Mouse (Mus musculus) heart, embryonic 13.5 days (tissue): ENCODE data around the gene Adgrg5. TPM values are rescaled to one million over a fixed set of nuclear protein-coding genes. Genes with fewer than 3 reads are reported as not detected.

Source experiments
- ATAC-seq: fragments of 200-750 bp; cut with Nextera tagmentation; 2 replicates; pipeline ENCODE4 v1.8.0; 2017; ENCODE audit warnings: moderate TSS enrichment; ENCODE audit not compliant: insufficient number of reproducible peaks, low FRiP score, low TSS enrichment; ENCODE audit errors: extremely low read depth
- H3K27ac ChIP-seq: fragments of 300-500 bp; sonication (generic); replicated peaks from 2 replicates; pipeline ENCODE4 v1.5.1; 2015; ENCODE audit warnings: moderate library complexity, mild to moderate bottlenecking, inconsistent platforms
- H3K27me3 ChIP-seq: fragments of 300-500 bp; sonication (generic); replicated peaks from 2 replicates; pipeline ENCODE4 v1.6.1; 2015; ENCODE audit warnings: mild to moderate bottlenecking, inconsistent platforms
- H3K36me3 ChIP-seq: fragments of 300-500 bp; sonication (generic); 2 replicates; pipeline ENCODE4 v1.6.1; 2015; ENCODE audit warnings: mild to moderate bottlenecking, inconsistent platforms
- H3K4me1 ChIP-seq: fragments of 300-500 bp; sonication (generic); 2 replicates; pipeline ENCODE4 v1.6.1; 2015; ENCODE audit warnings: inconsistent platforms
- H3K4me2 ChIP-seq: fragments of 300-500 bp; sonication (generic); 2 replicates; pipeline ENCODE4 v1.6.1; 2015; ENCODE audit warnings: inconsistent platforms, mild to moderate bottlenecking, moderate library complexity
- H3K4me3 ChIP-seq: fragments of 300-500 bp; sonication (generic); 2 replicates; pipeline ENCODE4 v1.5.1; 2015; ENCODE audit warnings: moderate library complexity, mild to moderate bottlenecking, inconsistent platforms
- H3K9ac ChIP-seq: fragments of 300-500 bp; sonication (generic); 2 replicates; pipeline ENCODE4 v1.6.1; 2015; ENCODE audit warnings: inconsistent platforms, mild to moderate bottlenecking, moderate library complexity
- H3K9me3 ChIP-seq: fragments of 300-500 bp; sonication (generic); 2 replicates; pipeline ENCODE4 v1.6.1; 2016; ENCODE audit warnings: inconsistent platforms
- WGBS: fragments of 180-500 bp; shearing (Covaris S2); methylation state at CpG from one replicate; pipeline ENCODE4 v1.1.7; 2015; ENCODE audit warnings: mixed read lengths; 5-methylcytosine and 5-hydroxymethylcytosine counted together
- polyA plus RNA-seq: library from polyadenylated mRNA; unstranded; fragments of >200 nt; fragmentation: Nextera tagmentation; extraction: Ambion mirVana; gene quantifications from 2 replicates; pipeline ENCODE4 v1.2.1, GENCODE M21; 2015

Adgrg5 gene
- polyA plus RNA-seq, 1 experiment from 2014 or later: 0.32 TPM

DNA sequence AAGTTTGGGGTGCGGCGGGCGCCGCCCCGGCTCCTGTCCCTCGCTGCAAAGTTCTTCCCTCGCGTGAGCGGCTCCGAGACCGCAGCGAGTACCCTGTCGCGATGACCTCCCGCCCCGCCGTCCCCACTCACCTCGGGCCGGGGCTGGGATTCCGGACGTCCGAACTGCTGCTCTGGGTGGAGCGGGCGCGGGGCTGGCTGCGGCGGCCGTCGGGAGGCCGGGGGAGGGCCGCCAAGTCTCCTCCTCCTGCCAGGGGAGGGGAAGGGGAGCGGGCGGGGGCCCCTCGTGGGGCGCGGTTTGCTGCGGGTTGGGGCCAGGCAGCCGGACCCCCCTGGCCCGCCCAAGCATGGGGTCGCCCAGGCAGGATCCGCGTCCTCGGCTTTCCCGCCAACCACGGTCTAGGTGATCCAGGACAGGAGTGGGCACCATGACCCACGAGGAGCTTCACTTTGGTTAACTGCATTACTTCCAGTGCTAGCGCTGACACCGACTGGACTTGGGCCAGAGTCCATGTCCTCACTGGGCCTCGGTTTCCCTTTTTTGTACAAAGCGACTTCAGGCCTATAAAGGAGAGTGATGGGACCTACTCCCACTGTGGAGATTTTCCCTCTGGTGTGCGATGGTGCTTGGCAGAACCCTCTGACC lies 5.5 kb upstream of the Adgrg5 start, which contains the start of gene Ccdc102a:
Gene Ccdc102a, minus strand, starts transcription at position 248 of the 645 bp plus-strand sequence.
- Histone ChIP-seq H3K27me3 (peaks cover 6% of the 10 kb centered on the region), H3K4me1 (peaks cover 61% of the 10 kb centered on the region), H3K4me2 (peak within 1 kb of the TSS; percentile 81), H3K36me3 (peaks cover 5% of the 10 kb centered on the region), H3K9me3 (no peaks in the 10 kb centered on the region), H3K4me3 (peak within 1 kb of the TSS; percentile 87), H3K9ac (peak within 1 kb of the TSS; percentile 85), H3K27ac (peak within 1 kb of the TSS; percentile 81)
- ATAC-seq: peak; percentile 21; the same call in 1 of the 2 replicates
- 2% methylated on average over 47 of the region's 51 CpGs for WGBS

DNA sequence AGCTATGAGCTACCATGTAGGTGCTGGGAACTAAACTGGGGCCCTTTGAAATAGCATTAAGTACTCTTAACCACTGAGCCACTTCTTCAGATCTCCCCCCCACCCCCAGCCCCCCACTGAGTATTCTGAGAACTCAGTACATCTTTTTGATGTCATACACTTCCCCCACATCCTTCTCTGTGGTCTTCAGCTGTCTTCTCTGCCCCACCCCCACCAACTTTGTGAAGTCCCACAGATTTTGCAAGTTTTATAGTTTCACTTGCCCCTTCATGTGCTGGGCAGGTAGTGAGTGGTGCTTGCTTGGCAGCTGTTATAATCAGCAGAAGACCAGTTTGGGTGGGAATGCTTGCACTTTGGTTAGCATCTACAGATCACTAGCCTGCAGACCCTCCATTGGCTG lies 4.2 kb upstream of the Adgrg5 start:
- peaks cover 54% of the 10 kb centered on the region for H3K4me1 ChIP-seq
- H3K4me3 ChIP-seq: no peak overlapping the region
- no peaks in the 10 kb centered on the region for H3K36me3 ChIP-seq
- H3K27ac ChIP-seq: no peak overlapping the region
- H3K4me2 ChIP-seq: no peak overlapping the region
- no peaks in the 10 kb centered on the region for H3K27me3 ChIP-seq
- no peak overlapping the region for H3K9ac ChIP-seq
- ATAC-seq: no peak
- no peaks in the 10 kb centered on the region for H3K9me3 ChIP-seq

GRCm38 (mm10) chr8:94922176-94922575 lies 1.3 kb upstream of the Adgrg5 start:
- H3K4me1 ChIP-seq: peaks cover 27% of the 10 kb centered on the region
- H3K4me2 ChIP-seq: no peak overlapping the region
- no peak overlapping the region for H3K4me3 ChIP-seq
- H3K27ac ChIP-seq: peak overlapping the region; percentile 40; the same call in 1 of the 2 replicates
- no peaks in the 10 kb centered on the region for H3K27me3 ChIP-seq
- no peak for ATAC-seq
- H3K9me3 ChIP-seq: no peaks in the 10 kb centered on the region
- H3K36me3 ChIP-seq: no peaks in the 10 kb centered on the region
- 0 out of 2 replicates have a peak overlapping the region, but pooled peaks have one; percentile 33 for H3K9ac ChIP-seq
- WGBS: 54% methylated on average over 6 of the region's 6 CpGs

- no peaks in the 10 kb centered on the region for H3K36me3 ChIP-seq
- ATAC-seq: 0 out of 2 replicates have a peak, but pooled peaks have one; percentile 35
- H3K9ac ChIP-seq: peak overlapping the region; percentile 33; the same call in 1 of the 2 replicates
- peak overlapping the region; percentile 40; the same call in 1 of the 2 replicates for H3K27ac ChIP-seq
- WGBS: 16% methylated on average over 8 of the region's 8 CpGs
- no peak overlapping the region for H3K4me3 ChIP-seq
- H3K27me3 ChIP-seq: no peaks in the 10 kb centered on the region
- 0 out of 2 replicates have a peak overlapping the region, but pooled peaks have one; percentile 18 for H3K4me2 ChIP-seq
- H3K9me3 ChIP-seq: no peaks in the 10 kb centered on the region
- H3K4me1 ChIP-seq: peaks cover 27% of the 10 kb centered on the region
Observed at GRCm38 (mm10) chr8:94922602-94923001, 892 bp upstream of the Adgrg5 start.

DNA sequence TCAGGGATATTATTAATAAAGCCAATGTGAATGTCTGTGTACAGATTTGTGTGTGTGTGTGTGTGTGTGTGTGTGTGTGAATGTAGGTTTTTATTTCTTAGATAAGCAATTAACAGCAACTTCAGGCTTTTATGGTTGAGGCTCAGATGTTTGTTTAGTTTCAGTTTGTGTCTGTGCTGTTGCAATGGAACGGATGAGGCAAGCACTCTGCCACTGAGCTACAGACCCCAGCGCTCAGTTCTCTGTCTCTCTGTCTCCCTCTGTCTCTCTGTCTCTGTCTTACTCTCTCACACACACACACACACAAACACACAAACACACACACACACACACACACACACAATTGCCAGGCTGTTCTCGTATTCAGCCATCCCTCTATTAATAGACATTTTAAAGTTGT lies 4.7 kb downstream of the Adgrg5 start:
- Histone ChIP-seq H3K4me2 (no peak overlapping the region), H3K36me3 (no peaks in the 10 kb centered on the region), H3K27ac (no peak overlapping the region), H3K9me3 (no peaks in the 10 kb centered on the region), H3K4me3 (no peak overlapping the region), H3K4me1 (peaks cover 4% of the 10 kb centered on the region), H3K27me3 (no peaks in the 10 kb centered on the region), H3K9ac (no peak overlapping the region)
- no peak for ATAC-seq
- 79% methylated on average over 3 of the region's 3 CpGs for WGBS

DNA sequence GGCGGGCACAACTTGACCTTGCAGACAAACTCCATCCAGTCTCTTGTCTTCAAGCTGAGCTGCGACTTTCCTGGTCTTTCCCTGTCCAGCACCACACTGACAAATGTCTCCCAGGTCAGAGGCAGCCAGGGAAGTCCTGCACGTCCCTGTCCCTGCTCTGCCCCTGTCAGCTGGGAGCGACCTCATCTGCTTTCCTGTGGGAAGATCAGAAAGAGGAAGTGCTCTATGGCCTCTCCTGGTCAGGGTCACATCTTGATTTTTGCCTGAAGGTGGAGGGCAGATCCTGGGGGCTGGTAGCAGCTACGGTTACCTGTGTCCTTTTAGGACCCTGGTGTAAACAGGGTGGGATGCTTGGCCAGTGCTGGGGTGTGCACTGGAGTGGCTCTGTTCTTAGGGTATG lies 10.4 kb downstream of the Adgrg5 start:
- Histone ChIP-seq H3K4me3 (no peak overlapping the region), H3K9me3 (no peaks in the 10 kb centered on the region), H3K27ac (no peak overlapping the region), H3K4me1 (no peaks in the 10 kb centered on the region), H3K4me2 (no peak overlapping the region), H3K9ac (no peak overlapping the region), H3K27me3 (peaks cover 38% of the 10 kb centered on the region), H3K36me3 (no peaks in the 10 kb centered on the region)
- no peak for ATAC-seq
- WGBS: 42% methylated on average over 5 of the region's 5 CpGs

DNA sequence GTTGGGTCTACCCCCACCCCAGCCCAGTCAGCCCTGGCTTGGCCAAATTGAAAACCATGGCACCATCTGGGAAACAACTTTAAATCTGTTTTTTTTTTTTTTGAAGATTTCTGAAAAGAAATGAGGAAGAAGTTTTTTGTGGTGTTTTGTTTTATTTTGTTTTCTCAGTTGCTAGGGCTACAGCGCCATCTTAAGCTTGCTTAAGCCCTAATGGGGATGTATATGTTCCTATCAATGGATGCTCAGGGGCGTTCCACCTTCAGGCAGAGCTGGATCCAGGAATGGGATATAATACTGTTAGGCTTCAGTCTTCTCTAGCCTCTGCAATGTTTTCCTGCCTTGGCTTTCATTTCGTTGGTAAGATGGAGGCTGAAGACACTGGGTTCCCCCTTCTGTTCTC lies 11.7 kb downstream of the Adgrg5 start:
- WGBS: 75% methylated on average over 3 of the region's 3 CpGs
- Histone ChIP-seq H3K36me3 (no peaks in the 10 kb centered on the region), H3K27ac (no peak overlapping the region), H3K4me3 (no peak overlapping the region), H3K4me1 (no peaks in the 10 kb centered on the region), H3K9me3 (no peaks in the 10 kb centered on the region), H3K9ac (no peak overlapping the region), H3K4me2 (no peak overlapping the region), H3K27me3 (peaks cover 38% of the 10 kb centered on the region)
- no peak for ATAC-seq

DNA sequence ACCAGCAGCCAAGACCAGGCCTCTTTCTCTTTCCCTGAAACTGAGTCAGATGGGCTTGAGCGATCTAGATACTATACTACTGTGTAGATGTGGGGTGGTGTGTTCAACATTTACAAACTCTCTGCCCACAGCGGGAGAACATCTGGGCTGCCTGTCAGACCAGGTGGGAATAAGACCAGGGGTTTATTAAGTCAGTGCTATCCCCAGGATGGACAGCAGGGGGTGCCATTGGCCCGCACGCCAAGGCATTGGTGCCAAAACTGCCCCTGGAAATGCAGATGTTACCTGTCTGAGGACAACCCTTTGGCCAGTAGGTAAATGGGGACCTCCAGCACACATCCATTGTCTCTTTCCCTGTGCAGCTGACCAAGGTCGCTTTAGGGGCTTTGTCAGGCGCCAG lies 19.1 kb downstream of the Adgrg5 start:
- 20% methylated on average over 6 of the region's 6 CpGs for WGBS

GRCm38 (mm10) chr8:94945185-94945584 lies 21.7 kb downstream of the Adgrg5 start:
- H3K9ac ChIP-seq: no peak overlapping the region
- no peak for ATAC-seq
- no peak overlapping the region for H3K4me3 ChIP-seq
- H3K4me1 ChIP-seq: no peaks in the 10 kb centered on the region
- H3K36me3 ChIP-seq: no peaks in the 10 kb centered on the region
- no peak overlapping the region for H3K27ac ChIP-seq
- no peaks in the 10 kb centered on the region for H3K9me3 ChIP-seq
- H3K27me3 ChIP-seq: peaks cover 34% of the 10 kb centered on the region
- WGBS: 54% methylated on average over 6 of the region's 6 CpGs
- H3K4me2 ChIP-seq: no peak overlapping the region

More for the DNA sequence above, 19.1 kb downstream of the Adgrg5 start:
- no peak for ATAC-seq
- Histone ChIP-seq H3K27ac (no peak overlapping the region), H3K4me1 (no peaks in the 10 kb centered on the region), H3K9me3 (no peaks in the 10 kb centered on the region), H3K27me3 (peaks cover 43% of the 10 kb centered on the region), H3K9ac (no peak overlapping the region), H3K4me3 (no peak overlapping the region), H3K4me2 (no peak overlapping the region), H3K36me3 (no peaks in the 10 kb centered on the region)

GRCm38 (mm10) chr8:94948421-94948820 lies 24.9 kb downstream of the Adgrg5 start:
- ATAC-seq: no peak
- no peaks in the 10 kb centered on the region for H3K36me3 ChIP-seq
- H3K27me3 ChIP-seq: peaks cover 21% of the 10 kb centered on the region
- no peaks in the 10 kb centered on the region; the same call in 1 of the 2 replicates for H3K4me1 ChIP-seq
- no peak overlapping the region for H3K27ac ChIP-seq
- H3K4me3 ChIP-seq: no peak overlapping the region
- H3K9ac ChIP-seq: no peak overlapping the region
- H3K9me3 ChIP-seq: no peaks in the 10 kb centered on the region
- WGBS: 78% methylated on average over 4 of the region's 4 CpGs
- no peak overlapping the region for H3K4me2 ChIP-seq

GRCm38 (mm10) chr8:94949010-94949409 lies 25.5 kb downstream of the Adgrg5 start:
- H3K4me1 ChIP-seq: peaks cover 6% of the 10 kb centered on the region
- ATAC-seq: no peak
- H3K9ac ChIP-seq: no peak overlapping the region
- no peaks in the 10 kb centered on the region for H3K36me3 ChIP-seq
- no peaks in the 10 kb centered on the region for H3K9me3 ChIP-seq
- H3K4me2 ChIP-seq: no peak overlapping the region
- H3K27ac ChIP-seq: no peak overlapping the region
- H3K27me3 ChIP-seq: peaks cover 18% of the 10 kb centered on the region
- H3K4me3 ChIP-seq: no peak overlapping the region
- 82% methylated on average over 4 of the region's 4 CpGs for WGBS

DNA sequence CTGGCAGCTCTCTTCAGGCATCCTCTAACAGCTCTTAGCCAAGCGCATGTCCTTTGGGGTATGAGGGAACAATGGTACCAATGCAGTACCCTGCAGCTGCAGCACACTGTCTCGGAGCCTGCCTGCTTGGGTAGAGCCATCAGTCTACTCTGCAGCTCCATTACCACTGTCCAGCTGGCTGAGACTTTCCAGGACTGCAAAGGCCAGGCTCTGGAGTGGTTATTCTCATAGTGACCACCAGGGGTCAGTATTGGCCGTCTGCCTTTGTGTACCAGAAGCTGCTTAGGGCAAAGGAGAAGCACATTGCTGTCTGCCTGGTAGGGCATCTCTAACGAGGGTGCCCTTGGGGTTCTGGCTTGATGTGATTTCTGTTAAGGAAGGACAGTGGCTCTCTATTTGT lies 26.6 kb downstream of the Adgrg5 start:
- no peak overlapping the region for H3K4me3 ChIP-seq
- H3K4me2 ChIP-seq: no peak overlapping the region
- H3K27me3 ChIP-seq: peaks cover 11% of the 10 kb centered on the region
- no peaks in the 10 kb centered on the region for H3K36me3 ChIP-seq
- H3K4me1 ChIP-seq: peaks cover 16% of the 10 kb centered on the region
- H3K9ac ChIP-seq: no peak overlapping the region
- ATAC-seq: peak; percentile 27; the same call in 1 of the 2 replicates
- H3K9me3 ChIP-seq: no peaks in the 10 kb centered on the region
- no peak overlapping the region for H3K27ac ChIP-seq
- WGBS: 17% methylated on average over 4 of the region's 4 CpGs
